Mouse (Mus musculus): ENCODE results near the gene Il17c.
A peak's percentile ranks its signal among the peaks of the same experiment; 100 is the strongest.

Il17c gene

GRCm38 (mm10) chr8:122433269-122433905 is 11.6 kb downstream of the Il17c start:
- Histone ChIP-seq H3K4me3 (replicated peaks; ENCODE audit: low read length) (peak overlapping the region; percentile 81), H3K36me3 (ENCODE audit: insufficient read depth, low read length) (peaks cover 54% of the 10 kb centered on the region), H3K4me1 (replicated peaks; ENCODE audit: low read depth, low read length) (peaks cover 87% of the 10 kb centered on the region), H3K9me3 (ENCODE audit: low read length) (no peaks in the 10 kb centered on the region), H3K27me3 (ENCODE audit: insufficient read depth, low read length) (peaks cover 18% of the 10 kb centered on the region; the same call in 1 of the 2 replicates)
- TF ChIP-seq CTCF (conservative IDR thresholded peaks at IDR 0.05; ENCODE audit: low read length), result no peak
- TF ChIP-seq NANOG (IDR thresholded peaks at IDR 0.05; ENCODE audit: borderline replicate concordance, low read length), result no peak
- no peak for TF ChIP-seq POU5F1 (IDR thresholded peaks at IDR 0.05; ENCODE audit: borderline replicate concordance, low read length)

DNA sequence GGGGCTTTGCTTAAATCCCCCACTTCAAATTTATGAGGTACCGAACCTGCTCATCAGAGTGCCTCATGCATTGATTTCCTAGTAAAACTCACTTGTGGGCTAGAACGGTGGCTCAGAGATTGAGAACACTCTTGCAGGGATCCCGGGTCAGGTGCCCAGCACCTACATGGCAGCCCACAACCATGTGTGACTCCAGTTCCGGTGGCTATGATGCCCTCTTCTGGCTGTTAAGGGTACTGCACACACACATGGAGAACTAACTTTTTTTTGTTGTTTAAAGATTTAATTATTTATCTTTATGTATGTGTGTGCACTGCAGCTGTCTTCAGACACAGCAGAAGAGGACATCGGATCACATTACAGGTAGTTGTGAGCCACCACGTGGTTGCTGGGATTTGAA is 13.6 kb downstream of the Il17c start:
- Histone ChIP-seq H3K9me3 (ENCODE audit: low read length) (no peaks in the 10 kb centered on the region), H3K4me3 (replicated peaks; ENCODE audit: low read length) (no peak overlapping the region), H3K36me3 (ENCODE audit: insufficient read depth, low read length) (peaks cover 74% of the 10 kb centered on the region), H3K4me1 (replicated peaks; ENCODE audit: low read depth, low read length) (peaks cover 91% of the 10 kb centered on the region), H3K27me3 (ENCODE audit: insufficient read depth, low read length) (peaks cover 14% of the 10 kb centered on the region; the same call in 1 of the 2 replicates)
- peak; percentile 90 for TF ChIP-seq CTCF (conservative IDR thresholded peaks at IDR 0.05; ENCODE audit: low read length)
- TF ChIP-seq NANOG (IDR thresholded peaks at IDR 0.05; ENCODE audit: borderline replicate concordance, low read length), result no peak

- H3K27me3 ChIP-seq (ENCODE audit: insufficient read depth, low read length), result peaks cover 9% of the 10 kb centered on the region; the same call in 1 of the 2 replicates
- H3K4me1 ChIP-seq (replicated peaks; ENCODE audit: low read depth, low read length), result peaks cover 88% of the 10 kb centered on the region
- H3K9me3 ChIP-seq (ENCODE audit: low read length), result no peaks in the 10 kb centered on the region
- H3K4me3 ChIP-seq (replicated peaks; ENCODE audit: low read length), result 0 out of 2 replicates have a peak overlapping the region, but pooled peaks have one; percentile 57
- H3K36me3 ChIP-seq (ENCODE audit: insufficient read depth, low read length), result peaks cover 74% of the 10 kb centered on the region
- TF ChIP-seq NANOG (IDR thresholded peaks at IDR 0.05; ENCODE audit: borderline replicate concordance, low read length) (no peak), POU5F1 (IDR thresholded peaks at IDR 0.05; ENCODE audit: borderline replicate concordance, low read length) (no peak), CTCF (conservative IDR thresholded peaks at IDR 0.05; ENCODE audit: low read length) (no peak)
Observed at GRCm38 (mm10) chr8:122436146-122436545, 14.3 kb downstream of the Il17c start.

DNA sequence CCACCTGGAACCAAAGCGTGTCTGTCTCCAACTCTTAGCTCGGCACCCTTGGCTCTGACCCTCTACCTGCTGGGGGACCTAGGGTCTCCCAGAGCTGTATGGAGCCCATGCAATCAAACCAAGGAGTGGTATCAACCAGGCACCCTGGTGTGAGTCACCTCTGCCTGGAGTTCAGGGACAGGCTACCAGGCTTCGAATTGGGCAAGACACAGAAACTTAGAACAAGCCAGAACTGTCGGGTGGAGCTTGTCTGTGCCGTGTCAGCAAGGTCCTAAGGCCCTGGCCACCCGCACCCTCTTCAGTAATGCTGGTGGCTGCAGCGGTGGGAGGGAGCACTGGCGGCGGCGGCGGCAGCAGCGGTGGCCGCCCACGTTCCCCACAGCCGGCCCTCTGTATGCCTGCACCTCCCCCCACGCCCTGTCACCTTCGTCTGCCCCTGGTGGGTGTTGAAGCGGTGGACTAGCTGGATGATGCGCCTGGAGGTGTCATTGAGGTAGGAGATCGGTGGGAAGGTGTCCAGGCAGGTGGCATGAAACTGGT is 14.8 kb downstream of the Il17c start:
- TF ChIP-seq CTCF (conservative IDR thresholded peaks at IDR 0.05; ENCODE audit: low read length) (no peak), NANOG (IDR thresholded peaks at IDR 0.05; ENCODE audit: borderline replicate concordance, low read length) (no peak), POU5F1 (IDR thresholded peaks at IDR 0.05; ENCODE audit: borderline replicate concordance, low read length) (no peak)
- Histone ChIP-seq H3K4me1 (replicated peaks; ENCODE audit: low read depth, low read length) (peaks cover 86% of the 10 kb centered on the region), H3K4me3 (replicated peaks; ENCODE audit: low read length) (peak overlapping the region; percentile 57), H3K9me3 (ENCODE audit: low read length) (no peaks in the 10 kb centered on the region), H3K36me3 (ENCODE audit: insufficient read depth, low read length) (peaks cover 74% of the 10 kb centered on the region), H3K27me3 (ENCODE audit: insufficient read depth, low read length) (peaks cover 6% of the 10 kb centered on the region; the same call in 1 of the 2 replicates)

DNA sequence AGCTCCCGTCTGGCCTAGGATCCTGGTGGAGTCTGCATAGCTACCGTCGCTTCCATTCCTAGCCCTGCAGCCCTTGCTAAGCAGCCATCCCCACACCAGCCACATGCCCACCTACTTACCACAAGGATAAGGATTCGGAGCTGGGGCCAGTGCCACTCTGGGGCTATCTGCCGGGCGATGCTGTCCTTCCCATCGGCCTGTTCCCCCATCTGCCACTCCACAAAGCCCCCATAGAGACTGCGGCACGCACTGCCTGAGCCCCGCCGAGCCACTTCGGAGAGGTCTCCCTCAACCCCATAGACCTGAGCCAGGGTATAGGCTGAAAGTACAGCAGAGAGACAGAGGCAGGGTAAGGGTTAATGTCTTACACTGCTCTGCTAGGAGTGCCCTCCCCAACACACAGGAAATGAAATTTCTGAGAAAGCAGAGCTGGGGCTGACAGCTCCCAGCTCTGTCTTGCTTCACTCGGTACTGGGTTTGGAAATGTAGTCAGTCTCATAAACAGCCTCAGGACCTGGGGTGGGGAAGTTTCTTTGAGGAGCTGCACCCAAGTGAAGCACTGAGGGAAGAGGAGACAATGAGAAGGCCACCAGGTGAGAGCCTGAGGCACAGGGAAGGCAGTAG is 16.0 kb downstream of the Il17c start:
- Histone ChIP-seq H3K27me3 (ENCODE audit: insufficient read depth, low read length) (no peaks in the 10 kb centered on the region), H3K4me3 (replicated peaks; ENCODE audit: low read length) (peak overlapping the region; percentile 57), H3K36me3 (ENCODE audit: insufficient read depth, low read length) (peaks cover 74% of the 10 kb centered on the region), H3K4me1 (replicated peaks; ENCODE audit: low read depth, low read length) (peaks cover 88% of the 10 kb centered on the region), H3K9me3 (ENCODE audit: low read length) (no peaks in the 10 kb centered on the region)
- TF ChIP-seq POU5F1 (IDR thresholded peaks at IDR 0.05; ENCODE audit: borderline replicate concordance, low read length) (no peak), CTCF (conservative IDR thresholded peaks at IDR 0.05; ENCODE audit: low read length) (no peak), NANOG (IDR thresholded peaks at IDR 0.05; ENCODE audit: borderline replicate concordance, low read length) (no peak)

DNA sequence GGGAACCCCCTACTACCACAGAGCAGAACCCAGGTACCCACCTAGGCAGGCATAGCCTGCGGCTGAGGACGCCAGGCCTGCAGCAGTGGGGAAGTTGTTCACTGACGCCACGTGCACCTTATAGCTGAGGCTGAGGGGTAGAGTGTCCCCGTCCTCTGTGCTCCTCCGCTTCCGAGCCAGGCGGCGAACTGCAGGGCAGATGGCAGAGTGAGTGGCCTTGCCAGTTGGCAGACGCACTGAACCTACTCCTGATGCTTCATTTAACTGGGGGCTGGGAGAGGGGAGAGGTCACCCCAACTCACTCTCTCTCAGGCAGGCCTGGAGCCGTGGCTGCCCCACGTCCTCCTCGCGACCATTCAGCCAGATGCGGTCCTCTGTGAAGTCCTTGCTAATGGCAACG is 17.5 kb downstream of the Il17c start:
- peaks cover 77% of the 10 kb centered on the region for H3K4me1 ChIP-seq (replicated peaks; ENCODE audit: low read depth, low read length)
- TF ChIP-seq POU5F1 (IDR thresholded peaks at IDR 0.05; ENCODE audit: borderline replicate concordance, low read length) (no peak), NANOG (IDR thresholded peaks at IDR 0.05; ENCODE audit: borderline replicate concordance, low read length) (no peak), CTCF (conservative IDR thresholded peaks at IDR 0.05; ENCODE audit: low read length) (no peak)
- no peaks in the 10 kb centered on the region for H3K27me3 ChIP-seq (ENCODE audit: insufficient read depth, low read length)
- peaks cover 60% of the 10 kb centered on the region for H3K36me3 ChIP-seq (ENCODE audit: insufficient read depth, low read length)
- no peaks in the 10 kb centered on the region for H3K9me3 ChIP-seq (ENCODE audit: low read length)
- H3K4me3 ChIP-seq (replicated peaks; ENCODE audit: low read length), result no peak overlapping the region

DNA sequence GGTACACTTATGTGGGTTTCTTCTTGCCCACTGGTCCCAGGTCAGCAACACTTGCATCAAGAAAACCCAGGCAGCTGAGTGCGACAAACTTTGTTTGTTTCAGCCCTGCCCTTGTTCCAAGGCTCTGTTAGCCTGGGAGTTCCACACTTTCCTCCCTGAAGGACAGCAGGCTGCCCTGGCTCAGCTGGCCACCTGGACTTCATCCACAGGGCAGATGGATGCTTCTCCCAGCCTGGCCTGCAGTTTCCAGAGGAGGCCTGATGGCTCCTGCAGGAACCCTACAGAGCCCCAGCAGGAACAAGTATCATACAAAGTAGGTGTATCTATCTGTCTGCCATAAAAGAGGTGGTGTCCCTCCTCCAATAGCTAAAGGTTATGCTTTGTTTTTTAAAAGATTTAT is 19.5 kb downstream of the Il17c start:
- no peak for TF ChIP-seq CTCF (conservative IDR thresholded peaks at IDR 0.05; ENCODE audit: low read length)
- no peak for TF ChIP-seq NANOG (IDR thresholded peaks at IDR 0.05; ENCODE audit: borderline replicate concordance, low read length)
- TF ChIP-seq POU5F1 (IDR thresholded peaks at IDR 0.05; ENCODE audit: borderline replicate concordance, low read length), result no peak
- no peaks in the 10 kb centered on the region for H3K27me3 ChIP-seq (ENCODE audit: insufficient read depth, low read length)
- no peaks in the 10 kb centered on the region for H3K9me3 ChIP-seq (ENCODE audit: low read length)
- no peak overlapping the region for H3K4me3 ChIP-seq (replicated peaks; ENCODE audit: low read length)
- peaks cover 46% of the 10 kb centered on the region for H3K36me3 ChIP-seq (ENCODE audit: insufficient read depth, low read length)
- peaks cover 82% of the 10 kb centered on the region for H3K4me1 ChIP-seq (replicated peaks; ENCODE audit: low read depth, low read length)

DNA sequence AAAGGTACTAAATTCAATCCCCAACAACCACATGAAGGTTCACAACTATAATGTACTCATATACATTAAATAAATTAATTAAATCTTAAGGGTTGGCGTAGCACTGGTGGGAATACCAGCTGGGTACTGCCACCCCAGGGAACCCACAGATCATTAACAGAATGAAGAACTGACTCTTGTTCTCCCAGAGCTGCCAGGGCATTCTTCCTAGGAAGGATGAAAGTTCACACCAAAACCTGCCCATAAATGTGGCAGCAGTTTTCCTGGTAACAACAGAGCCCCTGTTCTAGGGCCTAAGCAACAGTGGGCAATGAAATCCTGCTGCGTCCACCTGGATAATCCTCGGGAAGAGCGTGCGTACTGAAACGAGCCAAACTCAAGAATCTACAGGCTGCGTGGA is 20.5 kb downstream of the Il17c start:
- TF ChIP-seq NANOG (IDR thresholded peaks at IDR 0.05; ENCODE audit: borderline replicate concordance, low read length) (no peak), POU5F1 (IDR thresholded peaks at IDR 0.05; ENCODE audit: borderline replicate concordance, low read length) (no peak), CTCF (conservative IDR thresholded peaks at IDR 0.05; ENCODE audit: low read length) (no peak)
- Histone ChIP-seq H3K4me3 (replicated peaks; ENCODE audit: low read length) (peak overlapping the region; percentile 99), H3K9me3 (ENCODE audit: low read length) (no peaks in the 10 kb centered on the region), H3K36me3 (ENCODE audit: insufficient read depth, low read length) (peaks cover 36% of the 10 kb centered on the region), H3K4me1 (replicated peaks; ENCODE audit: low read depth, low read length) (peaks cover 72% of the 10 kb centered on the region), H3K27me3 (ENCODE audit: insufficient read depth, low read length) (no peaks in the 10 kb centered on the region)
